Mouse (Mus musculus) adrenal gland, adult 10 weeks (tissue): ENCODE results near the gene Gadd45gip1. TPM values are rescaled to one million over a fixed set of nuclear protein-coding genes. Genes with fewer than 3 reads are reported as not detected.

Experiments used
- polyA plus RNA-seq: library from polyadenylated mRNA; stranded (reverse); fragments of 350-450 nt; fragmentation: Illumina TruSeq; extraction: RNeasy Lipid Tissue Mini Kit (QIAGEN cat#74804); gene quantifications from one replicate; pipeline ENCODE4 v1.2.3, GENCODE M21; 2014; ENCODE audit warnings: low read depth, low replicate concordance

Gadd45gip1 gene
- polyA plus RNA-seq = 2.3 TPM

DNA sequence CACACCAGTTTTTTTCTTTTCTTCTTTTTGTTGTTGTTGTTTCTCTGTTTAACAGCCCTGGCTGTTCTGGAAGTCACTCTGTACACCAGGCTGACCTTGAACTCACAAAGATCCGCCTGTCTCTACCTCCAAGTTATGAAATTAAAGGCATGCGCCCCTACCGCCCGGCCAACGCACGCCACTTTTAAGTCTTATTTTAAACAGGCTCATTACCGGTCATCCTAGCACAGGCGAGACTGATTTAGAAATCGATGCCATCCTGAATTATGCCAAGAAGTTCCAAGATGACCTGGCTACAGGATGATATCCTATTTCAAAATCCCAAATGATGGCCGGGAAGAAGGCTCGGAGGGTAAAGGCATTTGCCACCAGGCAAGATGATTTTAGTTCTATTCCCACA lies at the start of gene Gadd45gip1:
Gadd45gip1 (plus strand) TSS at position 33 of the 400 bp plus-strand sequence.

DNA sequence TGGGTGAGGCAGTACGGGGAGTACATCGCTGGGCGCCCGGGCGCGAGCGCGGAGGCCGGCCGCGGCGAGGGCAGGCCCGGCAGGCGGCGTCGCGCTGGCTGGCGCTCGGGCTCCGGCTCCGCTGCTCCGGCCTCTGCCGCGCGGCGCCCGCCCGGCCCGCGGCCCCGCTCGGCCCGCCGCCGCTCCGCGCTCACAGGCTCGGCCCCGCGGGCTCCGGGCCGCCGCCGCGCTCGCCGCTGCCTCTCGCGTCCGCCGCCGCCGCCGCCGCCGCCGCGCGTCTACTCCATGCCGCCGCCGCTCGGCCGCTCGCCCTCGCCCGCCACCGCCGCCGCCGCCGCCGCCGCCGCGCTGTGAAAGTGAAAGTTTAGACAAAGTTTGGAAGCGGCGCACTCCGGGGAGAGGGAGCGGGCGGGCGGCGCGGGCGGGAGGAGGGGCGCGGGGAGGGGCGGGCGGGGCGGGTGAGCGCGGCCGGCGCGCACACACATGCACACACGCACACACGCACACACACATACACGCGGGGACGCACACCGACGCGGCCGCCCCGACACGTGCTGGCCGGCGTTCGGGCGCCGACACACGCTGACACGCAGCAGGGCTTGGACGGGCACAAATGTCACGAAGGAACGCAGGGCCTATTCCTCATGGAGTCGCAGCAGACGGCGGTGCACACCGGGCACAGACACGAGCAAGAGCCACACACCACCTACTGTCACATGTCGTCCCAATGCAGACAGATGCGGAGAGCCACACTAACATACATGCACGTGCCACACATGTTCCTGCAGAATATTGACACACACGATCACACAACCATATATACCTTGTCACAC lies 31.1 kb upstream of the Gadd45gip1 start, which contains the start of gene Nfix:
Nfix (minus strand) TSS at position 346 of the 833 bp plus-strand sequence.

DNA sequence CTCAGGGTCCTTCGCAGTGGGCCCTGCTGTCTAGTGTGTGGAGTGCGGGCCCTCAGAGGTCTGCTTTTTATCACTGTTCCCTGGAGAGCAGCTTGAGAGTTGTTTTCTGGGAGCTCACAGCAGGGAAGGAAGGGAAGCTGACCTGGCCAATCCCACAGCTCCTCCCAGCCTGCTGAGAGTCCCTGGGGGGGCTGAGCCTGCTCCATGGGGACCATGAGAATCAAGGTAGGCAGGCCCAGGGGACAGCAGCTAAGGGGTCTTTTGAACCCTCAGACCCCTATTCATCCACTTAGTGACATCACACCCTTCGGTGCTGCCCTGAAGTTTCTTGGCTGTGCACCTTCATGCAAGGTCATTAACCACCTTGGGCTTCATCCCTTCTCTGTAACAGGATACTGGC lies 8.6 kb upstream of the Gadd45gip1 start, which contains the start of gene Dand5:
Dand5 (minus strand) TSS at position 101 of the 400 bp plus-strand sequence.

DNA sequence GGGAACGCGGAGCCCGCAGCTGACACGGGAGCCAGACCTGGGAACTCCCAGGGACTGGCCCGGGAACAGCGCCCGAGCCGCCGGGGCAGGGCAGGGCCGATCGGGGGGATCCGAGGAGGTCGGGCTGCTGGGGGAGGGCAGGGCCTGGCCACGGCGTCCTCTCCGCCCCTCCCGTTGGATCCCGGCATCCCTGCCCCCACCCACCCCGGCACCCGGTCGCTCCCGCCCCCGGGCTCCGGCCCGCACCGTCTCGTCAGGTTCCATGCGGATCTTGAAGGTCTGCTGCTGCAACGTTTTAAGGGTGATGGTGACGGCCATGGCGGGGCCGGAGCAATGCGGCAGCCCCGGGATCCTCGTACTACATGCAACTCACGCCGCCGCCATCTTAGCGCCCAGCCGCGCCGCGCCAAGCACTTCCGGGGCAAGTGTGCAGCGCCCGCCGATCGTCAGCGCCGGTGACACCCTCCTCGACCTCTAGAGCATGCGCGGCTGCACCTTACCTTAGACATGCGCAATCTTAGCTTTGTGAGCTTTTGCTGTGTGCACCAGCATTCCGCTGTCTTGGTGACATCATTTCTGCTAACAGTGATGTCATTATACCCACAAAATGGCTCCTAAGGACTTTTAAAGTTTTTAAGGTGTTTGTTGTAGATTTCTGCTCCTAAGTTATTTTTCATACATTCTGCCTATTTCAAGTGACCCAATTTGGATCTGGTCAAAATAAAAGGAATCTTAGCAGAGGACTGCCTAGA lies 9.1 kb downstream of the Gadd45gip1 start, which contains the start of gene Rad23a:
Rad23a (minus strand) TSS at position 418 of the 752 bp plus-strand sequence.

DNA sequence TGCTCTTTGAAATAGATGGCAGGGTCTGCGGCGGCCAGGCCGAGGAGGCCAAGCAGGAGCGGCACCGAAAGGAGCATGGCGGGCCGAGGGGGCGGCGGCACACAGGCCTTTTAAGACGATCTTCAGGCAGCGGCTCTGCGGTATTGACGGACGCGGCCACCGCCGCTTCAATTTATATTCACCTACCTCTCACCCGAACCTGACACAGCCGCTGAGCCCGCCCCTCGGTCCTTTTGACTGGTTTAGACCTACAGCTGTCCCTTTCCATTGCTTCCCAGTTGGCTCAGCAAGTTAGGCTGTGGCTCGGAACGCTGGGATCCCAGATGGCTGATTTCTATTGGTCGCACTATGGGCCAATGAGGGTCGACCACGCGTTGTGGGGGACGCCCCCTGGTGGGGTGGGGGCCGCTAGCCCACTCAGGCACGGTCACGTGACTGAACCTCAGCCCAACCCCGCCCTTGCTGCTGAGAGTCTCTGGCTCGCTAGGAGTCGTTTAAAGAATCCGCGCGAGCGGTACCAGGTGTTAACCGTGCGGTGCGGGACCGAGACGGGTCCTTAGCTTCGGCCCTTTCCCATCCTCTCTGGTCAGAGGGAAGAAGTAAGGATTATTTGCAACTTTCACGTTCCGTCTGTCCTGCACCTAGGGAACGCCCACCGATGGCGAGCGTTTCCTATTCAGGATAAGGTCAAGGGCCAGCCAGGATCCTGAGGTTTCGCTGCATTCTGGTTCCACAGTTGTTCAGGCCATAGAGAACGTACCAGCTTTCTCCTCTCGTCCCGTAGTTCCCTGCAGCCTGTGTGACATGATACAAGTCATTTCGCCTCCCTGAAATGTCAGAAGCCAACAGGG lies 15.6 kb downstream of the Gadd45gip1 start, which contains the start of gene Calr:
Calr (minus strand) TSS at position 213 of the 851 bp plus-strand sequence.

GRCm38 (mm10) chr8:84856864-84857441 lies 25.6 kb downstream of the Gadd45gip1 start, which contains the start of gene Farsa:
Gene Farsa (plus strand): TSS chr8:84856989.

GRCm38 (mm10) chr8:84871376-84872308 lies 40.3 kb downstream of the Gadd45gip1 start, which contains the start of gene Syce2:
Gene Syce2 (plus strand): TSS chr8:84872111.

Other genes starting within 250 kb of the Gadd45gip1 start
- 2.4 TPM for gene Ier2, start 168.7 kb upstream of the Gadd45gip1 start, polyA plus RNA-seq
- 9.4 TPM for gene Trmt1, start 145.2 kb upstream of the Gadd45gip1 start, polyA plus RNA-seq
- gene Nacc1, start 143.7 kb upstream of the Gadd45gip1 start, polyA plus RNA-seq = 3.7 TPM
- not detected for gene Lyl1, start 130.1 kb upstream of the Gadd45gip1 start, polyA plus RNA-seq
- not detected for gene G430095P16Rik, start 108.5 kb upstream of the Gadd45gip1 start, polyA plus RNA-seq
- gene Nfix, start 31.2 kb upstream of the Gadd45gip1 start, polyA plus RNA-seq = 13.9 TPM
- 5.4 TPM for gene Dand5, start 8.7 kb upstream of the Gadd45gip1 start, polyA plus RNA-seq
- gene Rad23a, start 9.1 kb downstream of the Gadd45gip1 start, polyA plus RNA-seq = 9.2 TPM
- 638 TPM for gene Calr, start 15.4 kb downstream of the Gadd45gip1 start, polyA plus RNA-seq
- 4.7 TPM for gene Farsa, start 25.5 kb downstream of the Gadd45gip1 start, polyA plus RNA-seq
- gene Syce2, start 40.6 kb downstream of the Gadd45gip1 start, polyA plus RNA-seq = 6.2 TPM
- gene Gcdh, start 62.4 kb downstream of the Gadd45gip1 start, polyA plus RNA-seq = 51.8 TPM
- gene Klf1, start 70.4 kb downstream of the Gadd45gip1 start, polyA plus RNA-seq = not detected
- 10.7 TPM for gene Dnase2a, start 77.0 kb downstream of the Gadd45gip1 start, polyA plus RNA-seq
- gene Mast1, start 105.8 kb downstream of the Gadd45gip1 start, polyA plus RNA-seq = not detected
- gene Rtbdn, start 115.5 kb downstream of the Gadd45gip1 start, polyA plus RNA-seq = not detected
- gene Gm49661, start 137.9 kb downstream of the Gadd45gip1 start, polyA plus RNA-seq = not detected
- 79.1 TPM for gene Prdx2, start 138.1 kb downstream of the Gadd45gip1 start, polyA plus RNA-seq
- gene Rnaseh2a, start 138.2 kb downstream of the Gadd45gip1 start, polyA plus RNA-seq = 7.6 TPM
- gene Junb, start 147.2 kb downstream of the Gadd45gip1 start, polyA plus RNA-seq = 0.99 TPM
- gene Hook2, start 159.1 kb downstream of the Gadd45gip1 start, polyA plus RNA-seq = 1.8 TPM
- gene Best2, start 183.0 kb downstream of the Gadd45gip1 start, polyA plus RNA-seq = not detected
- 16.1 TPM for gene Asna1, start 193.8 kb downstream of the Gadd45gip1 start, polyA plus RNA-seq
- 15.8 TPM for gene Trir, start 195.3 kb downstream of the Gadd45gip1 start, polyA plus RNA-seq
- 18.2 TPM for gene Tnpo2, start 205.4 kb downstream of the Gadd45gip1 start, polyA plus RNA-seq
- gene Fbxw9, start 228.5 kb downstream of the Gadd45gip1 start, polyA plus RNA-seq = 1.0 TPM
- not detected for gene Gm5741, start 236.5 kb downstream of the Gadd45gip1 start, polyA plus RNA-seq
- 14.2 TPM for gene Dhps, start 240.2 kb downstream of the Gadd45gip1 start, polyA plus RNA-seq
- gene Wdr83os, start 249.2 kb downstream of the Gadd45gip1 start, polyA plus RNA-seq = 10.6 TPM
- 2.3 TPM for gene Wdr83, start 249.8 kb downstream of the Gadd45gip1 start, polyA plus RNA-seq